Mouse (Mus musculus): ENCODE measurements around the gene Aida. TPM values are rescaled to one million over a fixed set of nuclear protein-coding genes. Genes with fewer than 3 reads are reported as not detected.
A peak's percentile ranks its signal among the peaks of the same experiment; 100 is the strongest.
"Not testable (repeated sequence)": the region's sequence is repeated elsewhere in the genome, so short reads cannot be mapped to it uniquely, and the experiment has no call there.

The Aida gene
- total RNA-seq, 2 experiments from 2014 or later: 47.9 to 76.2 TPM

- ATAC-seq (replicated peaks; ENCODE audit: low FRiP score, low TSS enrichment, poor library complexity, severe bottlenecking): not testable (repeated sequence)
Observed at GRCm38 (mm10) chr1:183309601-183310000, 13.2 kb downstream of the Aida start.

- no peak for ATAC-seq (replicated peaks; ENCODE audit: low FRiP score, low TSS enrichment, poor library complexity, severe bottlenecking)
Observed at GRCm38 (mm10) chr1:183312076-183312475, 15.7 kb downstream of the Aida start.

GRCm38 (mm10) chr1:183315783-183316182 is 19.4 kb downstream of the Aida start:
- ATAC-seq (replicated peaks; ENCODE audit: low FRiP score, low TSS enrichment, poor library complexity, severe bottlenecking): peak; percentile 72

- ATAC-seq (replicated peaks; ENCODE audit: low FRiP score, low TSS enrichment, poor library complexity, severe bottlenecking): peak; percentile 43
Observed at GRCm38 (mm10) chr1:183320708-183321107, 24.3 kb downstream of the Aida start.

DNA sequence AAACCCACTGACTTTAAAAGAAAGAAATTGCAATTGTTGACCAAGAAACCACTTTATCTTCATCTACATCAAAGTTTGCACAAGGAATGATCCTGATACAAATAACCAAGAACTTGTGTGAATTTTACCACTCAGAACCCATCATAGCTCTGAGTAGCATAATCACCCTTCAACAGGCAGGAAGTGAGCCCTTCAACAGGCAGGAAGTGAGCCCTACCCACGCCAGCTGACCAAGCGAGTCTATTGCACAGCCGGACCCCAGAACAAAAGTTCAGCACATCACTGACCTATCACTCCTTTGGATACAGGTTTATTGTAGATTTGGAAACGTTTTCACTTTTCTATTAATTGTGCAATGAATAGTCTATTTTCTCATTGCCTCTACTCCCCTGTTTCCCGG is 26.1 kb downstream of the Aida start:
- not testable (repeated sequence) for ATAC-seq (replicated peaks; ENCODE audit: low FRiP score, low TSS enrichment, poor library complexity, severe bottlenecking)

DNA sequence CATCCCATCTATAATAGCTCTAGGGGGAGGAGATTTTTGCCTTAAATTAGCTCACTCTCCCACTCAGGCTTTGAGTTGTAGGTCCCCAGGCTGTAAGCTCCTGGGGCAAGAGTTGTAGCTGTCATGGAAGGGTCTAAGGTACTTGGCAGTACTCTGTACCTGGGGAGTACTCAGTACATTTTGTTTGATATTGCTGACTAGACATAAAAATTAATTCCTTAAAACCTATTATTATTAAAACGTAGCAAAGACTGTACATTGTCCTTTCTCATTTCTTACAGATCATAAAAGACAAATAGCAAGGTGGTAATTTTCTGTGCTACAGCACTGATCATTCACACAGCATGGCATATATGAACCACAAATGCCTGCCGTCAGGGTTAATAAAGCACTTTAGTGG is 27.5 kb downstream of the Aida start:
- no peak for ATAC-seq (replicated peaks; ENCODE audit: low FRiP score, low TSS enrichment, poor library complexity, severe bottlenecking)

- no peak for ATAC-seq (replicated peaks; ENCODE audit: low FRiP score, low TSS enrichment, poor library complexity, severe bottlenecking)
Observed at GRCm38 (mm10) chr1:183324433-183324832, 28.0 kb downstream of the Aida start.

DNA sequence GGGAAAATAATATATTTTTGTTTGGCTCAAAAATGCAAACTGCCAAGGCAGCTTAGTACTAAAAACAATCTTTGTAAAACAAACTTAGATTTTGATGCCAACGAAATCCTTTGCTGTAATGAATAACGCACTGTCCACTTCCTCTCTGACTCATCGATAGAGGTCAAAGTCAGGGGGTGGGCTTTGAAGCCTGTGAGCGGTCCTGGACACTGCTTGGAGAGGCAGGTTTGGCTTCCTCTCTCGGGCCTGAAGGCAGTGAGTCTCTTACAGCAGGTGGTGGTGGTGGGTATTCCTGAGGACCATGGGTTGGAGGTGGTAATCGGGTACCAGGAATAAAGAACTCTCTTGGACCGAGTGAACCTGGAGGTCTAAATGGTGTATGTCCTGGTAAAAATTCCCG is 30.8 kb downstream of the Aida start:
- ATAC-seq (replicated peaks; ENCODE audit: low FRiP score, low TSS enrichment, poor library complexity, severe bottlenecking): no peak

- ATAC-seq (replicated peaks; ENCODE audit: low FRiP score, low TSS enrichment, poor library complexity, severe bottlenecking): not testable (repeated sequence)
Observed at GRCm38 (mm10) chr1:183342902-183343301, 46.5 kb downstream of the Aida start.

- ATAC-seq (replicated peaks; ENCODE audit: low FRiP score, low TSS enrichment, poor library complexity, severe bottlenecking): peak; percentile 84
Observed at GRCm38 (mm10) chr1:183344886-183345816, 48.8 kb downstream of the Aida start.

- ATAC-seq (replicated peaks; ENCODE audit: low FRiP score, low TSS enrichment, poor library complexity, severe bottlenecking): no peak
Observed at GRCm38 (mm10) chr1:183345817-183346195, 49.4 kb downstream of the Aida start.

DNA sequence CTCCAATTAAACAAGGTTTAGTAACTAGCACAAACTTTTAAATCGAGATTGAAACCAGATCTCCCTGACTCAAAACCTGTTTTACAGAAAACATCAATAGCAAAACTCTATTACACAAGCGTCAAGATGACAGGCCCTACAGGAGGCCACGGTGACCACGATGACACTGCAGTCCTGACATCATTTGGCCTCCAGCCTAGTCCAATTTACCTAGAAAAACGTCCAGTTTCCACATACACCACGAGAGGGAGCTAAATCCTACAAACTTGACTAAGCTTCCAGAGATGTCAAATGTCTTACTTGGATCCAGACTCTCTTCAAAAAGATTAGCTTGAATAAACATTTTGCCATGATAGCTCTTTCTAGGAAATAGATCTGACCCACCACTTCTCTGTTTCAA is 53.5 kb downstream of the Aida start:
- peak; percentile 78 for ATAC-seq (replicated peaks; ENCODE audit: low FRiP score, low TSS enrichment, poor library complexity, severe bottlenecking)

- no peak for ATAC-seq (replicated peaks; ENCODE audit: low FRiP score, low TSS enrichment, poor library complexity, severe bottlenecking)
Observed at GRCm38 (mm10) chr1:183358901-183359300, 62.5 kb downstream of the Aida start.

DNA sequence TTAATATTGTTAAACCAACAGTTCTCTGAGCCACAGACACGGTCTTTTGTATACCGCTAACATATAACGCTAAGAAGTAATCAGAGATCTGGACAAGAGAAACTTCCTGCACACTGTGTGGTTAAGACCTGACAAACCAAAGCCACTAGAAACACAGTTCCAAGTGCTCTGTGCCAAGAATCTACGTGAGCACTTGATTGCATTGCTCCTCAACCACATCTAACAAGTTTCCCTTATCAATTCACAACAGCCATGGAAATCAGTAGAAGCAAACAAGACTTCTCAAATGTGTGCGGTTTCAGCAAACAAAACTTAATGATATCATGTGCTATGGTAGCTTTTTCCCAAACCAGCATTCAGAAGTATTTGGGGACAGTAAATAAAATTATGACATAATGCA is 65.9 kb downstream of the Aida start:
- peak; percentile 92 for ATAC-seq (replicated peaks; ENCODE audit: low FRiP score, low TSS enrichment, poor library complexity, severe bottlenecking)

DNA sequence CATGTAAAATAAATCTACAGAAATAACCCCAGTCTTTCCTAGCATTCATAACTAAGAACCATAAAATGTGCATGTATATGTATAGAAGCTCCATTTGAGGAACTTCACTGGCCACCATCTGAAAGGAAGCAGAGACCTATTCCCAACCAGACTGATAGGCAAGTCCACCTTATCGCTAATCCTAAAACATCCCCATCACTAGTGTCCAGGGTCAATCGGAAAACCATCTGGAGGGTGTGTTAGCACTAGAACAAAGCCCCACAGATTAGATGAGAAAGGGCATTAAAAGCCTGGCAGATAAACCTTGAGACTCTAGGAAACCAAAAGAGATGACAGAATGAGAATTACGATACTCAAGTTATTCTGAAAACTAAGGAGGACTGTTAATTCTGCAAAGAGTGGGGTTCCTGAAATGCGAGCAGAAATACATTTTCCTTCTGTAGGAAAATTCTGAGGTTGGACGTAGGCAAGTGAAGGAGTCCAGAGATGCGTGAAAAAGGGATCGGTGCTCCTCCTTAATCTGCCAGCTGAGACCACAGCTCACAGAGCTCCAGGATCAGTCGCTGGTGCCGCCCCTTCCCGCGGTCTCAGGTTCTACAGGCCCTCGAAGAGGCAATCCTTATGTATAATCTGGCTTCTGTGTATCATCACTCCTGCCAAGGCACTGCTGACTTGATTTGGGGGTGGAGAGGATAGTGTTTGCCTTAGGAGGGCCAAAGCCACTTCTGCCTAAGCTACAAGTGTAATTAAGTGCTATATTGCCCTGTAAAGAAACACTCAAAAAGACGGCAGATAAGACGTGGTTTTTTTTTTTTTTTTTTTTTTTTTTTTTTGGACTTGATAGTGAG is 66.6 kb downstream of the Aida start:
- ATAC-seq (replicated peaks; ENCODE audit: low FRiP score, low TSS enrichment, poor library complexity, severe bottlenecking): peak; percentile 1; the same call in 1 of the 2 replicates

- ATAC-seq (replicated peaks; ENCODE audit: low FRiP score, low TSS enrichment, poor library complexity, severe bottlenecking): no peak
Observed at GRCm38 (mm10) chr1:183363577-183363867, 67.1 kb downstream of the Aida start.

DNA sequence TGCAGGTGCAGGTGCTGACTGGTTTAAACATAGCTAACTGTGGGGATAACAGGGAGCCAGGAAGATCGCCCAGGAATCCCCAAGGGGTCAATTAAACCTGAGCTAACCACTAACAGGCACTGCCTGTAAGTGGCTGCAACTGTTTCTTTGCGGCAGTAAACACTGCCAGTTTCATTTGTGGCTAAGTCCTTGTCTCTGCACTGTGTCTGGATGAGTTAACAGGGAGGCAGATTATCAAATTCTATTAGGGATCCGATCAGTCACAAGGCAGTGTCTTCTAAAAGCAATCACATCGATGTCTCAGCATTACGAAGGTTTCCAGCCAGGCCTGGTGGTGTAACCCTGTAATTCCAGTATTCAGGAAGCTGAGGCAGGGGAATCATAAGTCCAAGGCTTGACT is 70.0 kb downstream of the Aida start:
- ATAC-seq (replicated peaks; ENCODE audit: low FRiP score, low TSS enrichment, poor library complexity, severe bottlenecking): no peak

DNA sequence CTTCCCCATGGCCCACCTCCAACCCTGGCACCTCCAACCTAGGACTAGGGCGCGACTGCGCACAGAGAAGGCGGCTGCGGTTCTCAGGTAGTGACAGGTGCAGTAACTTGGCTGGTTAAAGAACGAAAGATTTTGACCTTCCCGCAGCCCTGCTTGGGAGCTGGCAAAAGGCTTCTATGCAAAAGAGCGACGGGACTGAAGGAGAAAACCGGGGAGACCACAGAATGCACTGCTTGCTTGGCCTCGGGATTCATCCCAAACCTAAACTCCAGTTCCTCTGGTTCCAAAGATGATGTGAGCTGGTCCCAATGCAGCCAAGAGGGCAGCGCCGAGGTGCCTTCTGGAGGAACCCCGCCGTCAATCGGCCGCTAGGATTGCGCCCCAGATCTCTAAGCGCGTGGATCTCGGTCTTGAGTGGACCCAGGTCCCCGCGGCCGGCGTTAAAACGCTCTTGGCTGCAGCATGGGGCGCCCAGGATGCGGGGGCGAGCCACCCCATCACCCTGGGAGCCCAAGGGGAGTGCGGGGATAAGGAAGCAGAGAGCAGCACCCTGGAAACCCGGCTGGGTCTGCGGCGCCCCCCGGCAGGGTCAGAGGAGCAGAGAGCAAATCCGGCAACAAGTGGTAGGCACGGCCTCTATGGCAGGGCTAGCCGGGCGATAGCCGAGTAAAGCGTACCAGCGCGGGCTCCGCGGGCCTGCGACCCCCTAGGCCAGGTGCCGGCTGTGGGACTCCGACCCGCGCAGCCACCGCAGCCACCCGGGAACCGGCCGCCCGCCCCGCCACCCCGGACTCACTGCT is 72.4 kb downstream of the Aida start:
- peak; percentile 13 for ATAC-seq (replicated peaks; ENCODE audit: low FRiP score, low TSS enrichment, poor library complexity, severe bottlenecking)

GRCm38 (mm10) chr1:183369427-183370014 is 73.1 kb downstream of the Aida start, which contains the start of gene Mia3:
Gene Mia3 (minus strand): TSS chr1:183369553.
- peak; percentile 98 for ATAC-seq (replicated peaks; ENCODE audit: low FRiP score, low TSS enrichment, poor library complexity, severe bottlenecking)

Data from megakaryocyte-erythroid progenitor cell, adult 5-6 weeks (primary cell).